ENCODE assay signal across 8 mouse cellular contexts in the genomic region with DNA sequence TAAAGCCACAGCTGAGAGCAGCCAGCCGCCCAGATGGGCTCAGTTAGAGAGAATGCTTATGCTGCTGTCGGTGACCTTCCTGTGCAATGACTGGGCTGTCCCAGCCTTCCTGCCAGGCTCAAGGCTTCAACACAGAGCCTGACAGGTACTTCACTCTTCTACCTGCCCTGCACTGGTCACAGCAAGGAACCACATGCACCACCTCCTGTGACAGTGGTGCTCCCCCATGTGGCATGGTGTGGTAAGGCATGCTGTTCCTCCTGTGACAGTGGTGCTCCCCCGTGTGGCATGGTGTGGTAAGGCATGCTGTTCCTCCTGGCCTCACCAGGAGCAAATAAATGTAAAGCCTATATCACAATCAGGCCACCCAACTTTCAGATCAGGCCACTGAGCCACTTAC. TPM values are rescaled to one million over a fixed set of nuclear protein-coding genes. Genes with fewer than 3 reads are reported as not detected.
DNase-seq lines count a peak whose midpoint lies in the region; ATAC-seq and TF ChIP-seq lines count a peak whose summit lies in the region.

No protein-coding gene starts in this region.

- no peaks in the 10 kb centered on the region for H3K36me3 ChIP-seq in liver, embryonic 14.5 days (replicated peaks; ENCODE audit: control insufficient read depth, insufficient read depth, low read depth)

- H3K27ac ChIP-seq in liver, embryonic 14.5 days, result no peak overlapping the region

- no peaks in the 10 kb centered on the region for H3K4me1 ChIP-seq in liver, embryonic 14.5 days (replicated peaks; ENCODE audit: control insufficient read depth in 2 of 2, insufficient read depth in 2 of 2, low read length in 1 of 2)

- no peak overlapping the region for H3K4me3 ChIP-seq in liver, embryonic 14.5 days (ENCODE audit: insufficient read depth in 1 of 2, low read depth in 2 of 2, low read length in 2 of 2)

- H3K27me3 ChIP-seq in liver, embryonic 14.5 days (ENCODE audit: control insufficient read depth, insufficient read depth, low read length), result no peaks in the 10 kb centered on the region

- peak; percentile 33 for ATAC-seq in liver, embryonic 14.5 days (ENCODE audit: insufficient read depth)
- peak; percentile 91 for ATAC-seq in neutrophil, adult 5-6 weeks (ENCODE audit: extremely low read depth, insufficient number of reproducible peaks, low FRiP score, poor library complexity, severe bottlenecking)

- DNase-seq in A20 (ENCODE audit: low read depth, low spot score) (peak; percentile 87), WW6 (ENCODE audit: low read depth, low spot score) (peak; percentile 87)
- peak; percentile 87 to 90 for DNase-seq in cerebellum, postnatal 36 days
- peak; percentile 65 for DNase-seq in gastrocnemius, postnatal 25 days
- peak; percentile 95 for DNase-seq in kidney, postnatal 10 days
- peak; percentile 54 to 62 (median 60) for DNase-seq in liver, embryonic 14.5 days (ENCODE audit: low read depth in 3 of 3, low spot score in 3 of 3)
- DNase-seq in testis, postnatal 14 days (ENCODE audit: low spot score), result peak; percentile 56

- no peak overlapping the region for H3K4me2 ChIP-seq in liver, embryonic 14.5 days (ENCODE audit: low read depth)

- TF ChIP-seq EP300 in liver, embryonic 14.5 days (IDR thresholded peaks at IDR 0.05; ENCODE audit: low read depth), result no peak

- H3K9ac ChIP-seq in liver, embryonic 14.5 days (replicated peaks), result no peak overlapping the region

- peak; percentile 100 for TF ChIP-seq CTCF in liver, embryonic 14.5 days (IDR thresholded peaks at IDR 0.05; ENCODE audit: low read depth)

- no peaks in the 10 kb centered on the region for H3K9me3 ChIP-seq in liver, embryonic 14.5 days (ENCODE audit: control insufficient read depth, low read length)

- WGBS in liver, embryonic 14.5 days (ENCODE audit: insufficient replicate concordance), result 42% methylated on average over 3 of the region's 3 CpGs

RNA-seq across cellular contexts. Expression of a gene that starts 27.6 kb away (rescaled TPM):
- total RNA-seq in gastrocnemius, postnatal 25 days (2021), result under 1 TPM; 0.03 to 0.11 TPM
- 0.10 and 0.18 TPM in 2 replicates for polyA plus RNA-seq in liver, embryonic 14.5 days (2012; rRNA removed)
- 0.04 and 0.23 TPM in 2 replicates for polyA plus RNA-seq in liver, embryonic 14.5 days (2014; fragmentation: Nextera tagmentation; extraction: Ambion mirVana)
- 0.86 and 1.3 TPM in 2 replicates for total RNA-seq in neutrophil, adult 5-6 weeks (2017)
